Mouse (Mus musculus) liver, embryonic 13.5 days (tissue): ENCODE measurements around the gene Gm4779. TPM values are rescaled to one million over a fixed set of nuclear protein-coding genes. Genes with fewer than 3 reads are reported as not detected.

Source experiments
- ATAC-seq: fragments of 200-750 bp; cut with Nextera tagmentation; 2 replicates; pipeline ENCODE4 v1.8.0; 2017; ENCODE audit warnings: low read depth, mild to moderate bottlenecking, moderate number of reproducible peaks, moderate library complexity
- DNase-seq: peaks from one replicate; pipeline ENCODE4 v3.0.0; 2022
- H3K27ac ChIP-seq: fragments of 300-500 bp; sonication (generic); 2 replicates; pipeline ENCODE4 v1.5.1; 2015; ENCODE audit warnings: moderate library complexity, mild to moderate bottlenecking, inconsistent platforms
- H3K27me3 ChIP-seq: fragments of 300-500 bp; sonication (generic); 2 replicates; pipeline ENCODE4 v1.6.1; 2015; ENCODE audit warnings: mild to moderate bottlenecking, inconsistent platforms
- H3K36me3 ChIP-seq: fragments of 300-500 bp; sonication (generic); 2 replicates; pipeline ENCODE4 v1.6.1; 2015; ENCODE audit warnings: mild to moderate bottlenecking, inconsistent platforms
- H3K4me1 ChIP-seq: fragments of 300-500 bp; sonication (generic); replicated peaks from 2 replicates; pipeline ENCODE4 v1.6.1; 2015; ENCODE audit warnings: inconsistent platforms
- H3K4me2 ChIP-seq: fragments of 300-500 bp; sonication (generic); 2 replicates; pipeline ENCODE4 v1.6.1; 2015; ENCODE audit warnings: inconsistent platforms, mild to moderate bottlenecking, moderate library complexity
- H3K4me3 ChIP-seq: fragments of 300-500 bp; sonication (generic); replicated peaks from 2 replicates; pipeline ENCODE4 v1.5.1; 2015; ENCODE audit warnings: mild to moderate bottlenecking, inconsistent platforms
- H3K9ac ChIP-seq: fragments of 300-500 bp; sonication (generic); 2 replicates; pipeline ENCODE4 v1.6.1; 2015; ENCODE audit warnings: mild to moderate bottlenecking, inconsistent platforms
- H3K9me3 ChIP-seq: fragments of 300-500 bp; sonication (generic); replicated peaks from 2 replicates; pipeline ENCODE4 v1.6.1; 2016; ENCODE audit warnings: inconsistent platforms
- WGBS: fragments of 180-500 bp; shearing (Covaris S2); methylation state at CpG from one replicate; pipeline ENCODE4 v1.1.7; 2015; ENCODE audit not compliant: insufficient replicate concordance; 5-methylcytosine and 5-hydroxymethylcytosine counted together
- polyA plus RNA-seq: library from polyadenylated mRNA; unstranded; fragments of >200 nt; fragmentation: Nextera tagmentation; extraction: Ambion mirVana; gene quantifications from 2 replicates; pipeline ENCODE4 v1.2.1, GENCODE M21; 2015

Gm4779 gene
- polyA plus RNA-seq, 1 experiment from 2014 or later: 0.09 TPM

DNA sequence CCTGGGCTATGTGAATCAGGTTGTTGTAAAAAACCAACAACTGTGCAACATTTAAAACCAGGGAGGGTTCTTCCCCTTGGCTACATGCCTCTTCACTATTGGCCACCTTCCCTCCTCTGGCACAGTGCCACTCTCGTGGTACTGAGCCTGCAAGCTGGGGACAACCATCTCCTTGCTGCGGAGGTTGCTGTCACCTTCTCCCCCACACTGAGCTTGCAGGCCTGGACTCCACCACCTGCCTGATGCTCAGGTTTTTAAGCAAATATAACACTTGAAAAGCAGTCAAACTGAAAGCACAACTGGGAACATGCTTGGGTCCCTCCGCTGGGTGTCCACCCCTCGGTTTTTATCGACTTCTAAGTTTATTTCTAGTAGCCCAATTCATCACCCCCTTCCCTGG is 39.7 kb downstream of the Gm4779 start:
- H3K27me3 ChIP-seq: no peaks in the 10 kb centered on the region; the same call in 1 of the 2 replicates
- 61% methylated on average over 5 of the region's 5 CpGs for WGBS
- no peak for DNase-seq

DNA sequence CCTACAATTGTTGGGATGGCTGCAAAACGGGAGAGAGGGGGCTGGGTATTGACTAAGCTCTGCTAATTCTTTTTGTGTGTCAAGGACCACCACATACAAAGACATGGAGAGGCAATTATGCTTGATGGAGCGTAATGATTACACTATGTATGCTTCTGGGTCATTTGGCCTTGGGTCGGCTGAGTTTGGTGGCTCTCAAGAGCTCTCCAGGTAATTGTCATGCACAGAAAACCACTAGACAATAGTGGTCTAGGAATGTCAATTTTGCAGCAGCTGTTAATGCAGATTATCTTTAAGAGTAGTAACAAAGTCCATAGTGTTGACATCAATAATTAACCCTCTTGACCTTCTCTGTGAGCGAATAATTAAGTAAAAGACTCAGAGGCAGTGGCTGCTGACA is 44.1 kb downstream of the Gm4779 start:
- Histone ChIP-seq H3K9ac (no peak overlapping the region), H3K4me3 (no peak overlapping the region), H3K4me1 (no peaks in the 10 kb centered on the region), H3K9me3 (no peaks in the 10 kb centered on the region), H3K36me3 (no peaks in the 10 kb centered on the region), H3K27ac (no peak overlapping the region), H3K4me2 (no peak overlapping the region), H3K27me3 (peaks cover 3% of the 10 kb centered on the region; the same call in 1 of the 2 replicates)
- 60% methylated on average over 4 of the region's 4 CpGs for WGBS
- ATAC-seq (no peak), DNase-seq (no peak)

More for the DNA sequence above, 39.7 kb downstream of the Gm4779 start:
- no peak overlapping the region for H3K27ac ChIP-seq
- no peak overlapping the region for H3K4me3 ChIP-seq
- no peak for ATAC-seq
- H3K4me1 ChIP-seq: no peaks in the 10 kb centered on the region
- no peak overlapping the region for H3K9ac ChIP-seq
- no peak overlapping the region for H3K4me2 ChIP-seq
- H3K9me3 ChIP-seq: no peaks in the 10 kb centered on the region
- H3K36me3 ChIP-seq: no peaks in the 10 kb centered on the region

DNA sequence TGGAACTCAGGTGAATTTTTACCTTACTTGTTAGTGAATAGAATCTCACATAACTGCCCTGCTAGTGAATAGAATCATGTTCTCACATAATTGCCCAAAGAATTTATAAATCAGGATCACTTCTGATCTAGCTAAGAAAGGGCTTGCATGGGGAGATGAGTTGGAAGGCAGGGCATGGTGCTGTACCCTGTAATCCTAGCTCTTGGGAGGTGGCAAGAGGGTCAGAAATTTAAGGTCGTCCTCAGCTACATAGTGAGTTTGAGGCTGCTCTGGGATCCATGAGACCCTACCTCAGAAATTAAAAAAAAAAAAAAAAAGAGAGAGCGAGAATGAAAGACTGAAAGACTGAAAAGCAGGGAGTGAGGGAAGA is 53.2 kb downstream of the Gm4779 start:
- Histone ChIP-seq H3K9me3 (no peaks in the 10 kb centered on the region), H3K36me3 (no peaks in the 10 kb centered on the region), H3K9ac (no peak overlapping the region), H3K4me2 (no peak overlapping the region), H3K27ac (no peak overlapping the region), H3K27me3 (no peaks in the 10 kb centered on the region; the same call in 1 of the 2 replicates), H3K4me1 (no peaks in the 10 kb centered on the region), H3K4me3 (no peak overlapping the region)
- WGBS: 47% methylated on average over 2 of the region's 2 CpGs
- no peak for DNase-seq
- ATAC-seq: no peak

DNA sequence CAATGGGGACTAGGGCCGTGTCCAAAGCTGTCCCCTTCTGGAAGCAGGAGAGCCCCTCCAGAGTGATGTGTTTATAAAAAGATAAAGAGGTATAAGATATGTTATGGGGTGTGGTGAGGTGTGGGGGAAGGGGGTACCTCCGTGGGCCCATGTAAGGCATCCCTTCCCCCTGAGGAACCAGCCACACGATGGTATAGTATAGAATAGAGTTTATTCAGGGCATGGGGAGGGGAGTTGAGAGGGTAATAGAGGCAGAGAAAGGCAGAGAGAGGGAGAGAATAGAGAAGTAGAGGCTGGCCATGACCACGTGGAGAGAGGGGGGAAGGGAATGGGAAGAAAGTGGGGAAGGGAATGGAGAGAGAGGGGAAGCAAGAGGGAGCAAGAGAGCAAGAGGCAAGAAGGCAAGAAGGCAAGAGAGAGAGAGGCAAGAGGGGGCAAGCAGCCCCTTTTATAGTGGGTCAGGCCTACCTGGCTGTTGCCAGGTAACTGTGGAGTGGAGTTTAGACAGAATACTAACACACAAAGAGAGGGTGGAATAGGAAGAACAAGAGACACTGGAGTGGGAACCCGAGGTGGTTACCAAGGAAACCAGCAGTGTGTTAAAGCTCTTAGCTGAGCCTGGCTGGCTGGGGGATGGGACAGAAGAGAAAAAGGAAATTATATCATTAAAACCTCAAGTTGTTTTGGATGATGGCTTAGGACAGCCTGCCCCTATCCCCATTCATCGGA is 53.7 kb downstream of the Gm4779 start:
- Histone ChIP-seq H3K4me1 (no peaks in the 10 kb centered on the region), H3K36me3 (no peaks in the 10 kb centered on the region), H3K27ac (no peak overlapping the region), H3K27me3 (no peaks in the 10 kb centered on the region; the same call in 1 of the 2 replicates), H3K9me3 (no peaks in the 10 kb centered on the region), H3K4me3 (no peak overlapping the region), H3K4me2 (no peak overlapping the region), H3K9ac (no peak overlapping the region)
- ATAC-seq (no peak), DNase-seq (no peak)
- 31% methylated on average over 6 of the region's 6 CpGs for WGBS

Other genes starting within 250 kb of the Gm4779 start
- 44.1 and 54.1 TPM in 2 replicates for gene Ogt, start 154.4 kb downstream of the Gm4779 start, polyA plus RNA-seq
- gene Cxcr3, start 60.2 kb downstream of the Gm4779 start, polyA plus RNA-seq: 0.12 and 0.13 TPM in 2 replicates
- 0.13 and 0.24 TPM in 2 replicates for gene 8030474K03Rik, start 233 bp upstream of the Gm4779 start, polyA plus RNA-seq
- gene Nhsl2, start 55.0 kb upstream of the Gm4779 start, polyA plus RNA-seq: 0.76 and 1.4 TPM in 2 replicates